Mouse (Mus musculus): ENCODE measurements at regions not wholly inside any gene's neighbourhood (a gene's known extent, or its start where the extent isn't known, plus 50 kb on each side); places are given as distances from the start of the nearest gene placed in this dataset.

DNA sequence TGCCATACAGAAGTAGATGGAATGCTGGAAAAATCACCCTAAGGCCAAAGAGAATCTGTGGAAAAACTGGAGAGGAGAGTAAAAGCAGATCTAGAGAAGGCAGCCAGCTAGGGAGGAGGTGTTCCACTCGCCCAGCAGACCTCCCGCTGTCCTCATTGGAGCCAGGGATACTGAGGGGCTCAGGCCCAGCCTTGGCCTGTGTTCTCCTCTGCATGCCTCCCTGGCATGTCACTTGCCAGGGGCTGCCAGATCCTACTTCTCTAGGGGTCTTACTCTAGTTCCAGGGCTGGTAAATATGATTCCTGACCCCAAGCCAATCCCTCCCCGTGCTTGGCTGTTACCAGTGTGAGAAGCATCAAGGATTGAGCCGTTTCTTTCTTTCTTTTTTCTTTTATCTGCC is 59.5 kb upstream of the Cdon start:
- TF ChIP-seq POLR2A (IDR thresholded peaks at IDR 0.05; ENCODE audit: low read depth, low read length) (no peak), CTCF (IDR thresholded peaks at IDR 0.05; ENCODE audit: borderline replicate concordance, insufficient read depth, low read length) (no peak)
